Mouse (Mus musculus) common myeloid progenitor, adult 5-6 weeks (primary cell): ENCODE measurements at regions not wholly inside any gene's neighbourhood (a gene's known extent, or its start where the extent isn't known, plus 50 kb on each side); places are given as distances from the start of the nearest gene placed in this dataset.

Source experiments
- ATAC-seq: replicated peaks from 2 replicates; pipeline ENCODE4 v1.8.0; 2016; ENCODE audit warnings: low read depth, mild to moderate bottlenecking, moderate TSS enrichment, inconsistent platforms; ENCODE audit not compliant: poor library complexity, severe bottlenecking

DNA sequence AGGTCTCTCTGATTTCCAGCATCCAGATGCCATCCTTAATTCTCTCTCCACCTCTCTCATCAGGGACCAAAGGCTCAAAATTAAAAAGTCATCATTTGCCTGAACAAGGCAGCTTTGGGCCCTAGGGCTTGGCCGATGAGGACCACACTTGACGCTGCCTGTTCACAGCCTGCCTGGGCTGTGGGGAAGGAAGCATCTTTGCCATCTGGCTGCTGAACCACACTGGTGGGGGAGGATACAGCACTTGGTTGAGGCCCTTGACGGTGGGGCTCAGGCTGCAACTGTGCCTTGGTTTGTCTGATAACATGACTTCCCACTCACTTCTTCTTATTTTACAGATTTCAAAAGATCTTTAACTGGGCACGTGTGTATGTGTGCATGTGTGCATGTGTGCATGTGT is 161.5 kb upstream of the N4bp1 start:
- no peak for ATAC-seq

DNA sequence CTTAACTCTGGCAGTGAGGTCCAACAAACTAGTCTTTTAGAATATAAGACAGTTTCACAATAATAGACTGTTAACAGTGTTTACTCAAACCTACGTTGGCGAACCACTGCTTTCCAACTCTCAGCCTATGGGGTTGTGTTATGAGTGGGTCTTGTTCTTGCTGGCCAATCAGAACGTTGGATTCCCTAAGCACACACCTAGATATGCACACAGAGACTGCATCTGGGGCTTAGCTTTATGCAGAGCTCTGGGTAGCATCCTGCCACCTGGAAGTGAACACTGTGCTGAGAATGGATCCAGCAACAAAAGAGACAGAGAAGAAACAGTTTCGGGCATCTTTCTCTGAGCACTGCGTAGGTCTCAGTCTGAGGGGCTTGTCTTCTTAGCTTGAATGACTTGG is 158.0 kb upstream of the N4bp1 start:
- ATAC-seq, result no peak

DNA sequence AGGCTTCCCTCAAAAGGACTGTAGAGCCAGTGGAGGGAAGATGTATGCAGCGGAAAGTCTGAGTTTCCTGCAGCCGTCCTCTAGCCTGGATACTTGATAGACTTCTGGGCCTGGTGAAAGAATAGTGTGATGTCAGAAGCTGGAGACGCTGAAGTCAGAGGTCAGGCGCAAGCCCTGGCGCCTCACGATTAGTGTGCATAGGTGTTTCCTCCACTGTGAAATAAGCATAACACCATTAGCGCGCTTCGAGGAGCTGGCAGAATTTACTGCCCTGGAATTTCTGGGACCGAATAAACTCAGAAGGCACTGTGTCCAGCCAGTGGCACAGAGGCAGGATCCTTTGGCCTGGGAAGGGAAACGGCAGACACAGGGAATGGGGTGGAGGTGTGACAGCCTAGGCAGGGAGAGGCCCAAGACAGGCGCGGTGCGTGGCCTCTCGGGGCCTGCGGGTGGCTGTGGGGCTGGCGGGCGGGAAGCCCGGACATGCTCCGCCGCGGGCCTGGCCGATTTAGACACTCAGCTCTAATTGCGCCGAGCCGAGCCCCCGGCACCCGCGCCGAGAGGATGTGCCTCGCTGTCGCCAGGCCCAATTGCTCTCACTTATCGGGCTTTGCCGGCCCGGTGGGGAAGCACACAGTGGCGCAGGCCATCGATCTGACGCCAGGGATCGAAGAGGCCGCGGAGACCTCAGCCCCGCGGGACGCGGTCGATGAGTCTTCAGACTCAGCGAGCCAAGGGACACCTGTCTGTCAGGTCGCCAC is 152.7 kb upstream of the N4bp1 start:
- no peak for ATAC-seq

DNA sequence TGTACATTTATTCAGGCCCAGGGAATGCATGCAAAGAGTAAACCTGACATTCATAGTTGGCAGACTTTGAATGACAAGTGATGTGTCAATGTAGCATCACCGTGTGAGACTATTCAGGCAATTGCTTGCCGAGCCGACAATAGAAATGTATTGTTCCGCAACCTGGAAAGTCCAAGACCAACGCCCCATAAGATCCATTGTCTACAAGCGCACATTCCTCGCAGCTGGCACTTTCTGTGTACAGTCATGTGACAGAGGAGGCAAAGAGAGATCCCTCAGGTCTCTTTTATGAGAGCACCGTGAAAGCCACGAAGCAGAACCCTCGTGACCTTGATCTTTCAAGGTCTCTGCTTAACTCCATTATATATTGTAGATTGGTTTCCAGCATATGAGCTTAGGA is 150.9 kb upstream of the N4bp1 start:
- no peak for ATAC-seq

DNA sequence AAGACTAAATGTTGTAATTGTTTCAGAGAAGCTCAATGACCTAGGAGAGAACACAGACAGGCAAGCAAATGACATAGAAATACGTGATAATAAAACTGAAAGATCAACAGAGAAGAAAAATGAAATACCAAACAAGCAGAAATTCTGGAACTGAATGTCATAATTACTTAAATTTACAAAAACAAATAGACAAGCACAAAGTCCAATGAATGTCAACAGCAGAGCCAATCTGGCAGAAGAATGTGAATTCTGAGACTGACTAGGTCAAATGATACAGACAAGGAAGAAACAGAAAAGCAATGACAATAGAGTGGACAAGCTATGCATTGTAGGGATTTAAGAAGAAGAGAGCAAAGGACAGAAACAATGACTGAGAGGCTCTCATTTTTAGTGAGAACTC is 143.1 kb upstream of the N4bp1 start:
- ATAC-seq, result no peak

DNA sequence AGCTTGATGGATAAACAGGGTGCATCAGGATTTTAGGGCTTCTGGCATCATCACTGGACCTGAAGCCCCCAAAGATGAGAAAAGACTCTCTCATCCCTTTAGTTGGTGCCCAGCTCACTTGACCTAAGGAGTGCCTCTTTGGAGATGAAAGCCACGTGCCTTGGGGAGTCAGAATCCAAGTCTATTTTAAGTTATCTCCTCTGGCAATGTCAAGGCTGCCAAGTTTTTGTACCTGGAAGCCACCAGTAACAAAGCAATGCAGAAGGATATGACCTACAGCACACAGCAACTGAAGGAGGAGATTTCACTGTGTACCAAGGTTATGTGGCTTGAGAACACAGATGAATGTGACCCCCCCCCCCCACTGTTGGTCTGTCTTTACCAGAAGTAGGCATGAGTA is 140.9 kb upstream of the N4bp1 start:
- ATAC-seq, result no peak

DNA sequence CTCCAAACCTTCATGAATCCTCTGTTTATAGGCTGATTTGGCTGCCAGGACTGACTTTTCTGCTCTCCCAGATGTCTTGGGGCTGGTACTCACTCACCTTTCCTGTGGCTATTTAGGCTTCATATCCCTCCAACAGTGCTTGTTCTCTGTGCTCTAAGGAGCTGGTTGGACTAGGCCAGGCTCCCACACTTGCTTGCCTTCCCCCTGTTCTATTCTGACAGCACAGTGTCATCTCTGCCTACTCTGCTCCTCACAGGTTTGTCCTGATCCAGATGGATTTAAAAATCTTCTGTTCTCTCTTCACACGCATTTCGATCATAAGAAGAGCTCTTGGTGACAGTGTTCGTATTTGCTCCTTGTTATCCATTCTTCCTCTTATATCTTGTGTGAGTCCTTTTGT is 134.7 kb upstream of the N4bp1 start:
- ATAC-seq, result no peak

DNA sequence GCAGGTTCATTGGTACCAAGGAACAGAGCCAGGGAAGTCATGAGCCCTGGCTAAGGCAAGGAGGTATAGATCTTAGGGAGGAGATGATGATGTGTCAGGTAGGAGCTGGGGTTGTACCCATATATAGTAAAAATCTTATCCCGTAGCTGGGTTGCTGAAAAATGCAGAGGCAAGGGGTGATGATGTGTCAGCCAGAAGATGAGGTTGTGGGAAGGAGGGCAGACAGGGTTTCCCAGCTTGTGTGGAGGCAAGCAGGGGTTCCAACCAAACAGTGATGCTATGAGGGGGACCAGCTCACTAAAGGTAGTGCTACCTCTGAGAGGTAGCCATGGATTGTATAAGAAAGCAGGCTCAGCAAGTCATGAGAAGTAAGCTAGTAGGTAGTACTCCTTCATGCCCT is 90.5 kb upstream of the N4bp1 start:
- ATAC-seq, result no peak

DNA sequence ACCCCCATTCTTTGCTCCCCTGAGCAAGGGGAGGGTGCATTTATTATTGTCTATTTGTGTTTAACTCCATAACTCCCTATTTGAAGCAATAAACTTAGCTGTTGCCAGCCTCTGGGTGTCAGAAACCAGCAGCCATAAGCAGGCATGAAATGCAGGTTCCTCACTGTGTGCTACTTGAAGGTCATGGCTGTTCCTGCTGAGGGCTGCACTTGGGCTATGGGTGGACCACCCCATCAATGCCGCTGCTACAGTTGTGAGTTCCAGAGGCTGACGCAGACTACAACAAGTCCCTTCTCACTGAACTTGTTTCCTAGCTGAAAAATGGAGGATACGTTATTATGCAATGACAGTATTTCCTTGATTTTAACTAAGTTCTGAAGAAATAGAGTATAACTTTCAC is 86.7 kb upstream of the N4bp1 start:
- ATAC-seq, result no peak

DNA sequence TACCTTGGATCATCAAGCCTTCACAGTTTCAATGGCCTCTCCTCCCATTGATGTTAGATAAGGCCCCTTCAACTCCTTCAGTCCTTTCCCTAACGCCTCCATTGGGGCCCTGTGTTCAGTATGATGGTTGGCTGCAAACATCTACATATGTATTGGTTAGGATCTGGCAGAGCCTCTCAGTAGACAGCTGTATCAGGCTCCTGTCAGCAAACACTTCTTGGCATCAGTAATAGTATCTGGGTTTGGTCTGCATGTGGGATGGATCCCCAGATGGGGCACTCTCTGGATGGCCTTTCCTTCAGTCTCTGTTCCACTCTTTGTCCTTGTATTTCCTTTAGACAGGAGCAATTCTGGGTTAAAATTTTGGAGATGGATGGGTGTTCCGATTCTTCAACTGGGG is 84.0 kb upstream of the N4bp1 start:
- no peak for ATAC-seq

DNA sequence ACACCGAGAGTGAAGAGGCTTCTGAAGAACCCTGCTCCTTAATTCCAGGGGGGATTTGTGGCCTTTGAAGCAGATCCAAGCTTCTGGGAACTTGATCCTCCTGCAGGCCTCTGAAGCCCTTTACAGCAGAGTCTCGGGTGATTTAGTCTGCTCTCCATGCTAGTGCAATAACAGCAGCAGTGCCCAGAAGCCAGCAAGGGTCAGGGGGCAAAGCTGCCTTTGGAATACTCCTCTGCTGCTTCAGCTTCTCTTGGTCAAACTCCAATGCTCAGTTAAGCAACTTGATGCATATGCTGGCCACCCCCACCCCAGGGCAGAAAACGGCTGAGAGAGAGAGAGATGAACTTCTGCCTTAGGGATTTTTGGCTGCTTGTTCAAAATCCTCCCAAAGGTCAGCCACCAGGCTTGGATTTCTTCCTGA is 82.8 kb upstream of the N4bp1 start:
- ATAC-seq, result no peak

DNA sequence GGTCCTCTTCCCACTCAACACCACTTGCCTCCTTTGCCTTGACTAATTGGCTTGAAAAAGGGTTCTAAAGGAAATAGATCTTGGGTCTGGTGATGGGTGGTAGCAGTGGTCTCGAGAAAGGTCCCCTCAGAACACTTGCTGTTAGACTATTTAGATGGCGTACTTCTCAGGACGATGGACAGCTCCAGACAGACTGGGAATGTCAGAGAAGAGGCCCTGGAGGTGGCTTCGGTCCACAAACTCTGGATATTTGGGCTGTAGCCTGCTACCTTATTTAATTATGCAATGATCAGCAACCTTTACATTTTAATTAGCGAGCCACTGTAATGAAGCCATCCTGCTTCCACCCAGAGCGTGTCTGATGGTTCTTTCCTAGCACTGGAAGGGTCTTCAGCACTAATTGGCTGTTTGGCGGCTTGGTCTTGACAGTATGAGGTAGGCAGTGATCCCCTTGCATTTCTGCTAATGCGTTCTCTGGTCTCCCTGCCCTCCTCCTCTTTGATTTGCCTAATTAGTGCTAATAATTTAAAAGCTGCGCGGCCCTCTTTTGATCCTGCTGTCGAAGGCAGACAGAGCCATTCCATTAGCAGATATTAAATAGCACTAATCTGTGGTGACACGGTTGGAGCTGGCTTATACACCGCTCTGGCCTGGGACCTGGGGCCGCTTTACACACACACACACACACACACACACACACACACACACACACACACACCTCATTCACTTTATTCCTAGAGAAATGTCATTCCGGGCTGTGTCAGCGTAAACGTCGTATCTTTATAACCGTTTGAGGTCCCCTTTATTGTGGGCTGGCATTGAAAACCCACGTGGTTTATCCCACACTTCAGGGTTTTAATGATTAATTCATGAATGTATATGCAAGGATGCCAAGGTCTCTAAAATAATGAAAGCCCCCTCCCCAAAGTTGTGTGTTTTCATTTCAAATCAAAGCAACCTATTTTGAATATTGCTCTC is 76.4 kb upstream of the N4bp1 start:
- ATAC-seq, result no peak
